Mouse (Mus musculus): ENCODE measurements around the gene Yod1. TPM values are rescaled to one million over a fixed set of nuclear protein-coding genes. Genes with fewer than 3 reads are reported as not detected.

The Yod1 gene
- 10 to 100 TPM; 12.9 to 13.6 TPM for total RNA-seq (2021)
- long read RNA-seq, experiment 1, full-length matches to known transcripts = 1 of 2 reads
- long read RNA-seq, experiment 1, partial matches to known transcripts = 0 of 2 reads
- long read RNA-seq, experiment 1, other reads (novel, unspliced or antisense) = 1 of 2 reads
- long read RNA-seq, experiment 2, full-length matches to known transcripts = 1 of 1 reads
- long read RNA-seq, experiment 2, partial matches to known transcripts = 0 of 1 reads
- long read RNA-seq, experiment 2, other reads (novel, unspliced or antisense) = 0 of 1 reads

GRCm38 (mm10) chr1:130717291-130717871 is at the start of gene Yod1:
TSS of gene Yod1 (plus strand) at chr1:130717327.
- intact Hi-C loops (cut with DNase I) = loop anchor here (2.0 kb wide), 1 partner anchor 67 kb away; no protein-coding TSS in a partner anchor
- DNase-seq (ENCODE audit: low spot score in 2 of 2) = peak; percentile 87

DNA sequence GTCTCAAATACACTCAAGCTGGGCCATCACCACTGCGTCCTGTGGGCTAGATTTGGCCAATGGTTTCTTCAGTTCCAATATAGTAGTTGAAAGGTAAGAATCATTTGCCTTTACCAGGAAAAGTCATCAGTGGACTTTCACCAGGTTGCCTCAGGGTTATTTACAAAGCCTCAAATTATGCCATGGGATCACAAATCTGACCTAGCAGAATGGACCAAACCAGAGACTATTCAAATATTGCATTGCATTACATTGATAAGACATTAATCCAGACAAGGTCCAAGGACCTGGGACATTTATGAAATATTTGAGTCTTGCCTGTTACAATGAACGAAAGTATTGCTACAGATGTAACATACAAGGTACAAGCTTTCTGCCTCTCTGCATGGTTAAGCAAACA is 38.6 kb upstream of the Yod1 start:
- intact Hi-C loops (cut with DNase I) = no loop called here

GRCm38 (mm10) chr1:130681075-130681474 is 36.1 kb upstream of the Yod1 start:
- no peak for DNase-seq (ENCODE audit: low spot score in 2 of 2)
- intact Hi-C loops (cut with DNase I) = no loop called here

More for the DNA sequence above, 38.6 kb upstream of the Yod1 start:
- no peak for DNase-seq (ENCODE audit: low spot score in 2 of 2)

GRCm38 (mm10) chr1:130681656-130682413 is 35.3 kb upstream of the Yod1 start:
- DNase-seq (ENCODE audit: low spot score in 2 of 2) = no peak
- intact Hi-C loops (cut with DNase I) = no loop called here

- DNase-seq (ENCODE audit: low spot score in 2 of 2) = no peak
- intact Hi-C loops (cut with DNase I) = no loop called here
Observed at GRCm38 (mm10) chr1:130683905-130684304, 33.2 kb upstream of the Yod1 start.

- no peak for DNase-seq (ENCODE audit: low spot score in 2 of 2)
- intact Hi-C loops (cut with DNase I) = no loop called here
Observed at GRCm38 (mm10) chr1:130698601-130699000, 18.5 kb upstream of the Yod1 start.

- intact Hi-C loops (cut with DNase I) = no loop called here
Observed at GRCm38 (mm10) chr1:130699937-130700633, 17.0 kb upstream of the Yod1 start.

GRCm38 (mm10) chr1:130701976-130702375 is 15.2 kb upstream of the Yod1 start:
- DNase-seq (ENCODE audit: low spot score in 2 of 2) = no peak
- intact Hi-C loops (cut with DNase I) = no loop called here

More at GRCm38 (mm10) chr1:130699937-130700633, 17.0 kb upstream of the Yod1 start:
- peak; percentile 39 to 40 for DNase-seq (ENCODE audit: low spot score in 2 of 2)

GRCm38 (mm10) chr1:130703613-130704012 is 13.5 kb upstream of the Yod1 start:
- intact Hi-C loops (cut with DNase I) = no loop called here
- no peak for DNase-seq (ENCODE audit: low spot score in 2 of 2)

DNA sequence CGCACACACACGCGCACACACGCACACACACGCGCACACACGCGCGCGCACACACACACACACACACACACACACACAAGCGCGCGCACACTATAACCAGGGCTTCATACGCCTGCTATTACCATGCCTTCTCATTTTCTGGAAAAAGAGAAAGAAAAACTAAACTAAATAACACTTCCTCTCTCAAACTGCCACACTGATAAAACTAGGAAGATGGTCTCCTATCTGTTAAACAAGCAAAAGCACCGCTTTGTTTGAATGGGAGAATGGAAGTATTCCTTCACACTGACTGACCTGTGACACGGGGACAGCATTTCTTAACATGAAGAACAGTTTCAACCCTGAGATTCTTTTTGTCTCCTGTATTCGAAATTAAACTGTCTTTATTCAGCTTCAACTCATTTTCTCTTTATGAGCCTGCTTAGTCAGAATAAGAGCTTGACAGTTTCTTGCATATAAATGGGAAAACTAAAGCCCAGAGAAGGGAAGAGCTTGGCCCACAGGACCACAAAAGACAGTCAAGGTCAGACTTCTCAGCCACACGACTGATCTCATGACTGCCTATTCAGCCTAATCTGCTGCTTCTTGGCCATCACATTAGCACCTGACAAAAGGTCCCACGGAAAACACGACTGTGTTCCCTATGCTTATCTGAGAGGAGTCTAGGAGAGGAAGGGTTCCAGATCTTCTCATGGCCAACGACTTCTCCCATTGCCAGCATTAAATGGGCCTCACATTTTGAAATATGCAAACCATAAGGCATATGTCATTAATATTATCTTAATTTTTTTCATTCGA is 6.6 kb upstream of the Yod1 start:
- intact Hi-C loops (cut with DNase I) = no loop called here
- DNase-seq (ENCODE audit: low spot score in 2 of 2) = no peak

- intact Hi-C loops (cut with DNase I) = no loop called here
- peak in 1 of 2 experiments; percentile 14 for DNase-seq (ENCODE audit: low spot score in 2 of 2)
Observed at GRCm38 (mm10) chr1:130714046-130714445, 3.1 kb upstream of the Yod1 start.

- intact Hi-C loops (cut with DNase I) = loop anchor here (2.0 kb wide), 1 partner anchor 69 kb away; no protein-coding TSS in a partner anchor
- peak; percentile 92 to 95 for DNase-seq (ENCODE audit: low spot score in 2 of 2)
Observed at GRCm38 (mm10) chr1:130715561-130716217, 1.4 kb upstream of the Yod1 start, which contains the start of gene Gm29427. TSS of gene Gm29427 (minus strand) at chr1:130715799.

- intact Hi-C loops (cut with DNase I) = loop anchor here (2.0 kb wide), 1 partner anchor 69 kb away; no protein-coding TSS in a partner anchor
Observed at GRCm38 (mm10) chr1:130716218-130716512, 962 bp upstream of the Yod1 start.

DNA sequence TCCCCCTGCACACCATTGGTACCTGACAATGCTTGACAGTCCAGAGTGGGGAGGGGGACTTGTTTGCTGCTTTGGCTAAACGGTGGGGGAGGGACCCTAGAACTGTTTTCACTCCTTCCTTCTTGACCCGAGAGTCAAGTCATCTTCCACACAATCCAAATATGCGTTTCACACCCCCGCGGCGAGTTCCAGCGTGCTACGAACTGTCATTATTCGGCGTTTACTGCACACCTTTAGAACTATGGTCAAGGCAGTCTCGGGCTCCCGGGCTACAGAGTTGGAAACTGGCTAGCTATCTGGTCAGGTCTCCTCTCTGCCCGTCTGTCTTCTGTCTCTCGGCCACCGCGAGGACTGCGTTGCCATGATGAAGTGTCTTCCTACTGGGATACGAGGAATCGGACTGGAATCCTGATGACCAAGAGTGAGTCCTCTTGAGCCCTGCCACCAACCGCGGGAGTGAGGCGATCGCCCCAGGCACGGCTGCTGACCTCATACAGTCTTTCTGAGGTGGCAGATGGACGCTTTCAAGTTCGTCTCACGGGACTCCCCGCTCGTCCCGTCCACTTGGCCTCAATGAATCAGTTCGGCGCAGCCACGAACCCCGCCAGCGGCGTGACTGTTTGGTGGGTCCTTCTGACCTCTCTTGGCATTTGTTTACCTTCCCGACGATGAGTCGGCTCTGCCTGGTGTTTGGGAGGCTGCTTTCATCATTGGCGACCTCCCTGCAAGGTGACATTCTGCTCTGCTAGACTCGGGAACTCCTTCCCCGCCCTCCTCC is 425 bp upstream of the Yod1 start:
- intact Hi-C loops (cut with DNase I) = loop anchor here (2.0 kb wide), 1 partner anchor 68 kb away; no protein-coding TSS in a partner anchor
- peak; percentile 34 to 50 for DNase-seq (ENCODE audit: low spot score in 2 of 2)

More at GRCm38 (mm10) chr1:130716218-130716512, 962 bp upstream of the Yod1 start:
- DNase-seq (ENCODE audit: low spot score in 2 of 2) = no peak

- no peak for DNase-seq (ENCODE audit: low spot score in 2 of 2)
- intact Hi-C loops (cut with DNase I) = no loop called here
Observed at GRCm38 (mm10) chr1:130724206-130724605, 7.1 kb downstream of the Yod1 start.

DNA sequence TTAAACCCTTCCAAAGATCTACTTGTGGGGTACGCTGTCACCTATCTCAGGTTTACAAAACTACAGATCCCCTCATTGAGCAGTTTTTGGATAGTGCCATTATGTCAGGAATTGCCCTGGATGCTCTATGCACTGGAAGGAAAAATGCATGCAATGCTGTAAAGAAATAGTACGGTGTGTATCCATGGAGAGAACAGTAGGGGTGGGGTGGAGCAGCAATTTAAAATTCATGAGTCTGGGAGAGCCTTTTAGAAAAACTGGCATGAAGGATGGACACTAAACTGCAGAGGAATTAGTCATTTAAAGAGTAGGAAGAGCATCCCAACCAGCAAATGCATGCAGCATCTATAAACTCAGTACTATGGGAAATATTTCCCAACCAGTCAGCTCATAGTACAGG is 9.3 kb downstream of the Yod1 start:
- intact Hi-C loops (cut with DNase I) = no loop called here
- DNase-seq (ENCODE audit: low spot score in 2 of 2) = peak in 1 of 2 experiments; percentile 39

- DNase-seq (ENCODE audit: low spot score in 2 of 2) = no peak
- intact Hi-C loops (cut with DNase I) = no loop called here
Observed at GRCm38 (mm10) chr1:130728070-130728469, 10.9 kb downstream of the Yod1 start.

DNA sequence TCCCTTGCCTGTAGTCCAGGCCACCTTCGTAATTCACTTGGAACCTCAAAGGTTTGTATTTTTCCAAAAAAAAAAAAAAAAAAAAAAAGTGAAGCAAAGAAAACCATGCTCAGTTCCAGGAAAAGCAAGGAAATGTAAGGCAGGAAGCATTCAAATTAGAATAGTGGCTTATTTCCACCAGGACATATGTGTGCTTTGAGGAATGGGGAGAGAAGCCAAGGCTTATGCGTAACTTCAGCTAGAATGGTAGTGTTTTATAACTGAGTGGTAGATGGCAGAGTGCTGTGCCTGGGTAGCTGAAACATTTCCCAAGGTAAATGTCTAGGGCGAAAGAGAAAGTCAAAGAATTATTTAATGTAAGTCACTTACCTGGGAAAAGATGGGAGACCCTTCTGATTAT is 11.6 kb downstream of the Yod1 start:
- intact Hi-C loops (cut with DNase I) = no loop called here
- peak in 1 of 2 experiments; percentile 47 for DNase-seq (ENCODE audit: low spot score in 2 of 2)

All from left cerebral cortex, postnatal 14 days (tissue).